Mouse (Mus musculus) large intestine, adult 2 months (tissue): ENCODE results near the gene Shkbp1. TPM values are rescaled to one million over a fixed set of nuclear protein-coding genes. Genes with fewer than 3 reads are reported as not detected.

Source experiments
- polyA plus RNA-seq: library from polyadenylated mRNA; depleted of rRNA; stranded (reverse); fragments of >200 nt; gene quantifications from 2 replicates; pipeline ENCODE4 v1.2.3, GENCODE M21; 2012; rRNA removed

Shkbp1 gene
- polyA plus RNA-seq, 1 experiment = 59.9 TPM

Other genes with a start within 250 kb of the Shkbp1 start
- gene Cyp2f2, start 236.1 kb downstream of the Shkbp1 start, polyA plus RNA-seq = 0.18 and 0.22 TPM in 2 replicates
- not detected in 2 replicates for gene Cyp2t4, start 202.3 kb downstream of the Shkbp1 start, polyA plus RNA-seq
- gene Egln2, start 189.2 kb downstream of the Shkbp1 start, polyA plus RNA-seq = 80.6 and 86.7 TPM in 2 replicates
- gene Rab4b, start 177.1 kb downstream of the Shkbp1 start, polyA plus RNA-seq = 76.5 and 80.9 TPM in 2 replicates
- gene Gm21983, start 174.9 kb downstream of the Shkbp1 start, polyA plus RNA-seq = not detected in 2 replicates
- gene Mia, start 174.9 kb downstream of the Shkbp1 start, polyA plus RNA-seq = 0.85 and 2.2 TPM in 2 replicates
- gene BC024978, start 160.2 kb downstream of the Shkbp1 start, polyA plus RNA-seq = 10.9 and 11.1 TPM in 2 replicates
- 168 and 170 TPM in 2 replicates for gene Snrpa, start 159.7 kb downstream of the Shkbp1 start, polyA plus RNA-seq
- gene Itpkc, start 127.4 kb downstream of the Shkbp1 start, polyA plus RNA-seq = 27.3 and 32.7 TPM in 2 replicates
- gene Coq8b, start 123.0 kb downstream of the Shkbp1 start, polyA plus RNA-seq = 31.9 and 34.1 TPM in 2 replicates
- 6.4 and 6.6 TPM in 2 replicates for gene Numbl, start 97.6 kb downstream of the Shkbp1 start, polyA plus RNA-seq
- 71.2 and 75.4 TPM in 2 replicates for gene Ltbp4, start 18.3 kb downstream of the Shkbp1 start, polyA plus RNA-seq
- gene Gm20479, start 1.4 kb upstream of the Shkbp1 start, polyA plus RNA-seq = 0.22 TPM in 1 of 2 replicates, not detected in the other
- gene Sptbn4, start 91.7 kb upstream of the Shkbp1 start, polyA plus RNA-seq = 0.19 and 0.34 TPM in 2 replicates
- gene Blvrb, start 92.0 kb upstream of the Shkbp1 start, polyA plus RNA-seq = 60.1 and 72.7 TPM in 2 replicates
- gene Sertad3, start 117.7 kb upstream of the Shkbp1 start, polyA plus RNA-seq = 14.5 and 15.3 TPM in 2 replicates
- 54.5 and 60.4 TPM in 2 replicates for gene Sertad1, start 130.9 kb upstream of the Shkbp1 start, polyA plus RNA-seq
- gene Prx, start 143.3 kb upstream of the Shkbp1 start, polyA plus RNA-seq = 1.1 and 1.2 TPM in 2 replicates
- 0.56 and 0.73 TPM in 2 replicates for gene Hipk4, start 167.2 kb upstream of the Shkbp1 start, polyA plus RNA-seq
- gene Pld3, start 197.2 kb upstream of the Shkbp1 start, polyA plus RNA-seq = 61.4 and 63.0 TPM in 2 replicates
- gene 2310022A10Rik, start 197.2 kb upstream of the Shkbp1 start, polyA plus RNA-seq = 15.9 and 16.6 TPM in 2 replicates
- 40.2 and 44.7 TPM in 2 replicates for gene Akt2, start 235.5 kb upstream of the Shkbp1 start, polyA plus RNA-seq